Mouse (Mus musculus) testis, adult 2 months (tissue): ENCODE results near the gene Tnk2.

Experiments used
- CTCF ChIP-seq: fragments of 200-500 bp; IDR thresholded peaks from 2 replicates; pipeline ENCODE4 v1.5.1; 2012; ENCODE audit warnings: low read depth, mild to moderate bottlenecking, inconsistent platforms, low read length, moderate library complexity; ENCODE audit not compliant: control insufficient read depth, insufficient read depth, insufficient replicate concordance
- POLR2A ChIP-seq: fragments of 200-500 bp; IDR thresholded peaks from 2 replicates; pipeline ENCODE4 v1.6.1; 2012; ENCODE audit warnings: low read depth, mild to moderate bottlenecking, inconsistent platforms, low read length, moderate library complexity; ENCODE audit not compliant: control insufficient read depth

- TF ChIP-seq CTCF (no peak), POLR2A (no peak)
Measured at GRCm38 (mm10) chr16:32661493-32661921, 17.8 kb downstream of the Tnk2 start.
